Mouse (Mus musculus) testis, adult 2 months (tissue): ENCODE results near the gene Map2k2. TPM values are rescaled to one million over a fixed set of nuclear protein-coding genes. Genes with fewer than 3 reads are reported as not detected.

ENCODE experiments used
- H3K27ac ChIP-seq: fragments of 200-500 bp; 2 replicates; pipeline ENCODE4 v1.5.1; 2012; ENCODE audit warnings: low read depth, low read length; ENCODE audit not compliant: control insufficient read depth, insufficient read depth
- H3K27me3 ChIP-seq: fragments of 200-500 bp; 2 replicates; pipeline ENCODE4 v1.6.1; 2012; ENCODE audit warnings: mild to moderate bottlenecking, low read length, moderate library complexity; ENCODE audit not compliant: control insufficient read depth, insufficient read depth
- H3K36me3 ChIP-seq: fragments of 200-500 bp; 2 replicates; pipeline ENCODE4 v1.6.1; 2012; ENCODE audit warnings: mild to moderate bottlenecking, low read length; ENCODE audit not compliant: control insufficient read depth, insufficient read depth
- H3K4me1 ChIP-seq: fragments of 200-500 bp; 2 replicates; pipeline ENCODE4 v1.6.1; 2012; ENCODE audit warnings: low read length; ENCODE audit not compliant: control insufficient read depth, insufficient read depth
- H3K4me3 ChIP-seq: fragments of 200-500 bp; 2 replicates; pipeline ENCODE4 v1.5.1; 2012; ENCODE audit warnings: low read depth, mild to moderate bottlenecking, low read length, moderate library complexity, mixed read lengths; ENCODE audit not compliant: control insufficient read depth
- CTCF ChIP-seq: fragments of 200-500 bp; IDR thresholded peaks from 2 replicates; pipeline ENCODE4 v1.5.1; 2012; ENCODE audit warnings: low read depth, mild to moderate bottlenecking, inconsistent platforms, low read length, moderate library complexity; ENCODE audit not compliant: control insufficient read depth, insufficient read depth, insufficient replicate concordance
- POLR2A ChIP-seq: fragments of 200-500 bp; IDR thresholded peaks from 2 replicates; pipeline ENCODE4 v1.6.1; 2012; ENCODE audit warnings: low read depth, mild to moderate bottlenecking, inconsistent platforms, low read length, moderate library complexity; ENCODE audit not compliant: control insufficient read depth
- polyA plus RNA-seq: library from polyadenylated mRNA; depleted of rRNA; stranded (reverse); fragments of >200 nt; gene quantifications from 2 replicates; pipeline ENCODE4 v1.2.3, GENCODE M21; 2012

Gene Map2k2
- polyA plus RNA-seq, 1 experiment: 147 TPM

DNA sequence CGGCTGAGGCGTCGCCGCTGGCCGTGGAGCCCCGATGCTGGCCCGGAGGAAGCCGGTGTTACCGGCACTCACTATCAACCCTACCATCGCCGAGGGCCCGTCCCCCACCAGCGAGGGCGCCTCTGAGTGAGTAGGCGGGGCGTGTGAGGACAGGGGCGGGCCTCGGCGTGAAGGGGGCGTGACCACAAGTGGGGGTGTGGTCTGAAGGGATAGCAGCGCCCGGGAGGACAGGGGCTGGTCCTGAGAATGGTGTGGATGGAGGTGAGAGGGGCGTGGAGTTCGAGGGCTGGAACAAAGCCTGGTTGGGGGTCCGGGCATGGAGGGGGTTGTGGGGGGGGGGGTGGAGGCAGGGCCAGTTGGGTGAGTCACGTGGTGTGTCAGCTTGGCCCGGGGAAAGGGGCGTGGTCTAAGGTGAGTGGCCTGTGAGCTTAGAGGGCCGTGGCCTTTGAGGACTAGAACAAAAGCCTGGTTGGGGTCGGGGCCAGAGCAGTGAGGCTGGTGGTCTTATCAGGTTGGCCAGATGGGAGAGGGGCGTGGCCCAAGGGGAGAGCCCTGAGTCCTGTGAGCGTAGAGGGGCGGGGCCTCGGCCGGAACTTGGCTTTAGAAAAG, 502 bp downstream of the Map2k2 start:
- H3K4me1 ChIP-seq: peaks cover 14% of the 10 kb centered on the region
- TF ChIP-seq CTCF: no peak
- no peak for TF ChIP-seq POLR2A

DNA sequence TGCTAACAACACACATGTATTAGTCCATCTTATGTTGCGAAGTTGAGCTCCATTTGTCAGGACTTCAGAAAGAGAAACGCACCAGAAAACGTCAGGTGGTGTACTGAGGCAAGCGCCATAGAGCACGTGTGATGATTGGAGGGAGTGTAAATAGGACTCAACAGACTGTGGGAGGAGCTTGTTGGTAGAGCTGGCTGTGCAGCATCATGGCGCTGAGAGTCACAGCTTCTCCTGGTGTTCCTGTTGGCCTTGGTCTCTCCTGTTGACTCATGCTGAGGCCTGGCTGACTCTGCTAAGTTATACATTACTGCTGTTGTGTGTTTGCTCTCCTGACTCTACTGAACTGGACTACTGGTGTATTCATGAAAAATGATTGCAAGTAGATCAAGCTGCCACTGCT, 7.2 kb downstream of the Map2k2 start:
- no peak overlapping the region for H3K27ac ChIP-seq
- no peaks in the 10 kb centered on the region for H3K27me3 ChIP-seq
- TF ChIP-seq POLR2A: no peak
- TF ChIP-seq CTCF: no peak
- no peaks in the 10 kb centered on the region; the same call in none of the 2 replicates for H3K36me3 ChIP-seq
- no peaks in the 10 kb centered on the region for H3K4me1 ChIP-seq
- H3K4me3 ChIP-seq: no peak overlapping the region

More for the DNA sequence above, 502 bp downstream of the Map2k2 start:
- Histone ChIP-seq H3K27me3 (no peaks in the 10 kb centered on the region), H3K36me3 (no peaks in the 10 kb centered on the region; the same call in none of the 2 replicates), H3K27ac (peak overlapping the region; percentile 86), H3K4me3 (peak overlapping the region; percentile 94)

DNA sequence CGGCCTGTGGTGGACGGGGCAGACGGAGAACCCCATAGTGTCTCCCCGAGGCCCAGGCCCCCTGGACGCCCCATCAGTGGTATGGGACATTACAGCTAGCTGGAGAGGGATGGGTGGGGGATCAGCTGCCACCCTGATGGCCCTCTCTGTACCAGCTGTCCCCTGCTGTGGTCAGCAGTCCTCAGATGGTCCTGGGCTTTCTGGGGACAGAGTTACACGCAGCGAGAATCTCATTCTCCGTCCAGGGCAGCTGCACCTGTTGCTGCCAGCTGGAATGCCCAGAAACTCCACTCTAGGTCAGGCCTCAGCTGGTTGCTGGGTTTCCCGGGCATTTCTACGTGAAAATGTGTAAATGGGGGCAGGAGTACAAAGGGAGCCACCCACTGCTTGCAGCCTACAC, 13.9 kb downstream of the Map2k2 start:
- Histone ChIP-seq H3K36me3 (no peaks in the 10 kb centered on the region; the same call in none of the 2 replicates), H3K27ac (no peak overlapping the region), H3K4me3 (no peak overlapping the region), H3K27me3 (no peaks in the 10 kb centered on the region), H3K4me1 (no peaks in the 10 kb centered on the region)
- TF ChIP-seq POLR2A (no peak), CTCF (no peak)

DNA sequence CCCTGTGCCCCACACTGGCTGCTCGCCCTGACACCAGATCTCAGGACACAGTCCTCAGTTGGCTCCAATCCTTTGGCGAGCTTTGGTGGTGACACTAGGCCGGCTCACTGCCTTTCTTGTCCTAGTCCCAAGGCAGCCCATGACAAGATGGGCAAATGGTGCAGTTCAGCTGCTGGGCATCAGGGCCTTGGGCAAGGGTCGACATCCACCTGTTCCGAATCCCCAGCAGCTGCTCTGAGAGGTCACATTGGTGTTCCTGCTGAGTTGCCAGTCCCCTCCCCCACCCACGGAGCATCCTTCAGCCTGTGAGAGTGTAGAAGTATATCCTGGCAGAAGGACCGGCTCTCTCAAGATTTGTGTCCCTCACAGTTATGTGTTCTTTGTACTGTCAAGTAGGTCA, 14.9 kb downstream of the Map2k2 start:
- Histone ChIP-seq H3K4me1 (no peaks in the 10 kb centered on the region), H3K4me3 (no peak overlapping the region), H3K27ac (no peak overlapping the region), H3K27me3 (no peaks in the 10 kb centered on the region), H3K36me3 (no peaks in the 10 kb centered on the region; the same call in 1 of the 2 replicates)
- TF ChIP-seq POLR2A (no peak), CTCF (no peak)

DNA sequence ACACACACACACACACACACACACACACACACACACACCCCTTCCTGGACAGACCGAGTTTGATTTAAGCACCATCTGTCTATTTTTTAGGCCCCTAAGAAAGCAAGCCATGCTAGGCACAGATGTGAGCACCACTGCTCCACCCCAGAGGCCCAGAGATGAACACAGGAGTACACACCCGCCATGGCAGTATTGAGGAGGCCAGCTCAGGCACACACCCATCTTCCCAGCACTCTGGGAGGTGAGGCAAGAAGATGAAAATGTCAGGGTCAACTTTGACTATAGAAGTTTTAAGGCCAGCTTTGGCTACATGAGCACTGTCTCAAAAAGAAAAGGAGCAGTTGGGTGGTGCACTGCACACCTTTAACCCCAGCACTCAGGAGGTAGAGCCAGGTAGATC, 17.2 kb downstream of the Map2k2 start:
- no peak overlapping the region for H3K27ac ChIP-seq
- no peak for TF ChIP-seq CTCF
- TF ChIP-seq POLR2A: no peak
- H3K4me3 ChIP-seq: no peak overlapping the region
- no peaks in the 10 kb centered on the region for H3K27me3 ChIP-seq
- H3K4me1 ChIP-seq: no peaks in the 10 kb centered on the region
- H3K36me3 ChIP-seq: no peaks in the 10 kb centered on the region; the same call in 1 of the 2 replicates

DNA sequence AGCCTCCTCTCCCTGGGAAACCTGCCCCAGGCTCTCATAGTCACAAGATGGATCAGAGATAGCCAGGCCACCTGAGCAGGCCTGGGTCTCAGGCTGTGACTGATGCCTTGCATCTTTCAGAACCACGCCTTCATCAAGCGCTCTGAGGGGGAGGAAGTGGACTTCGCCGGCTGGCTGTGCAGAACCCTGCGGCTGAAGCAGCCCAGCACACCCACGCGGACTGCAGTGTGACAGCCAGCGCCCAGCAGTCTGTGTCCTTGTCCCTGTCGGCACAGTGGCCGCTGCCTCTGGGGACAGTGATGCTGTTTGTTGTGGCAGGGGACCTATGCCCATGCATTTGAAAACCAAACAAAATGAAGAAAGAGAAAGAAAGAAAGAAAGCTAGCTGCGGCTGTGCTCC, 17.8 kb downstream of the Map2k2 start:
- H3K36me3 ChIP-seq: no peaks in the 10 kb centered on the region; the same call in 1 of the 2 replicates
- no peak overlapping the region for H3K27ac ChIP-seq
- no peak overlapping the region for H3K4me3 ChIP-seq
- H3K4me1 ChIP-seq: peaks cover 5% of the 10 kb centered on the region
- H3K27me3 ChIP-seq: no peaks in the 10 kb centered on the region
- no peak for TF ChIP-seq CTCF
- no peak for TF ChIP-seq POLR2A

DNA sequence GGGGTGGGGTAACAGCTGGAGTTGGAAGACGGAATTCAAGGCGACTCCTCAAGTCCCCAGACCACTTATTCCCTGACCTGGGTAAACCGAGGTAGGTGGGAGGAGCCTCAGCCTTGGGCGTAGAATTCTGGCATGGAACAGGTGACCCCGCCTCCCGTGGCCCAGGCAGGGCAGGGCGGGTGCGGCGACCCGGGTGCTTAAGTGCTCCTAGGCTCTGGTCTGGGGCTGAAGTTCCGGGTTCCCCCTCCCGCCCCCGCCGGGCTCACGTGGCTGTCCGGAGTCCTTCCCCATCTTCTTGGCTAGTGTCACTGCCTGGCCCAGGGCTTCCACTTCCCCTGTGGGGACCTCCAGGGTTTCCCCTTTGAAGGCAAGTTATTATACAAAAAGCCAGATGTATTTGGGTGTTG, 28.5 kb downstream of the Map2k2 start:
- no peaks in the 10 kb centered on the region for H3K36me3 ChIP-seq
- 0 out of 2 replicates have a peak overlapping the region, but pooled peaks have one; percentile 5 for H3K27ac ChIP-seq
- H3K4me3 ChIP-seq: peak overlapping the region; percentile 11
- peaks cover 39% of the 10 kb centered on the region for H3K4me1 ChIP-seq
- TF ChIP-seq CTCF: no peak
- TF ChIP-seq POLR2A: no peak
- H3K27me3 ChIP-seq: no peaks in the 10 kb centered on the region
